Mouse (Mus musculus) MEL (cell line): ENCODE measurements around the gene Fam172a.

ENCODE experiments used
- CHD1 ChIP-seq: IDR thresholded peaks from 2 replicates; pipeline ENCODE4 v1.6.1; 2012; ENCODE audit warnings: low read depth, mild to moderate bottlenecking, inconsistent platforms, low read length, improper control_type of control experiment
- CTCF ChIP-seq, 3 experiments: IDR thresholded peaks in 2 of 3; conservative IDR thresholded peaks in 1 of 3; 2 replicates each; pipeline ENCODE4 v1.5.1; 2011 to 2012; ENCODE audit warnings: low read length in 3 of 3, low read depth in 2 of 3, mild to moderate bottlenecking in 2 of 3, improper control_type of control experiment in 1 of 3, inconsistent platforms in 1 of 3, mixed read lengths in 1 of 3, moderate library complexity in 1 of 3; ENCODE audit not compliant: control insufficient read depth in 1 of 3, insufficient read depth in 1 of 3, poor library complexity in 1 of 3, severe bottlenecking in 1 of 3
- EP300 ChIP-seq, 2 experiments: IDR thresholded peaks; 2 replicates each; pipeline ENCODE4 v1.6.1; 2011; ENCODE audit warnings: improper control_type of control experiment in 2 of 2, low read length in 2 of 2, low read depth in 1 of 2, mild to moderate bottlenecking in 1 of 2
- GABPA ChIP-seq: IDR thresholded peaks from 2 replicates; pipeline ENCODE4 v1.6.1; 2012; ENCODE audit warnings: low read depth, mild to moderate bottlenecking, inconsistent platforms, low read length, improper control_type of control experiment, moderate library complexity
- GATA1 ChIP-seq: IDR thresholded peaks from 2 replicates; pipeline ENCODE4 v1.6.1; 2011; ENCODE audit warnings: low read depth, low read length, improper control_type of control experiment
- POLR2A ChIP-seq, 2 experiments: IDR thresholded peaks; 2 replicates each; pipeline ENCODE4 v1.6.1; 2011 to 2012; ENCODE audit warnings: low read length in 2 of 2, mild to moderate bottlenecking in 2 of 2, control low read depth in 1 of 2, improper control_type of control experiment in 1 of 2, low read depth in 1 of 2, moderate library complexity in 1 of 2; ENCODE audit not compliant: control insufficient read depth in 1 of 2, insufficient read depth in 1 of 2, poor library complexity in 1 of 2
- ZKSCAN1 ChIP-seq: IDR thresholded peaks from 2 replicates; pipeline ENCODE4 v1.6.1; 2012; ENCODE audit warnings: low read depth, mild to moderate bottlenecking, inconsistent platforms, low read length, improper control_type of control experiment, moderate library complexity
- ZNF384 ChIP-seq: IDR thresholded peaks from 2 replicates; pipeline ENCODE4 v1.6.1; 2012; ENCODE audit warnings: low read depth, mild to moderate bottlenecking, inconsistent platforms, low read length, improper control_type of control experiment

- TF ChIP-seq CTCF (IDR thresholded peaks at IDR 0.05 in 2 of 3, conservative IDR thresholded peaks at IDR 0.05 in 1 of 3; ENCODE audit: control insufficient read depth in 1 of 3, insufficient read depth in 1 of 3, low read depth in 2 of 3, low read length in 3 of 3, poor library complexity in 1 of 3, severe bottlenecking in 1 of 3): no peak
- TF ChIP-seq EP300 (IDR thresholded peaks at IDR 0.05; ENCODE audit: low read depth in 1 of 2, low read length in 2 of 2): no peak
- TF ChIP-seq ZNF384: no peak
- TF ChIP-seq GATA1: no peak
- no peak for TF ChIP-seq GABPA
- no peak for TF ChIP-seq CHD1
- no peak for TF ChIP-seq ZKSCAN1
- no peak for TF ChIP-seq POLR2A (IDR thresholded peaks at IDR 0.05; ENCODE audit: control insufficient read depth in 1 of 2, insufficient read depth in 1 of 2, low read depth in 1 of 2, low read length in 2 of 2, poor library complexity in 1 of 2)
Observed at GRCm38 (mm10) chr13:78123911-78124426, 422.1 kb downstream of the Fam172a start.
